Comparison of ENCODE assay signal across 8 mouse cellular contexts in the genomic region with DNA sequence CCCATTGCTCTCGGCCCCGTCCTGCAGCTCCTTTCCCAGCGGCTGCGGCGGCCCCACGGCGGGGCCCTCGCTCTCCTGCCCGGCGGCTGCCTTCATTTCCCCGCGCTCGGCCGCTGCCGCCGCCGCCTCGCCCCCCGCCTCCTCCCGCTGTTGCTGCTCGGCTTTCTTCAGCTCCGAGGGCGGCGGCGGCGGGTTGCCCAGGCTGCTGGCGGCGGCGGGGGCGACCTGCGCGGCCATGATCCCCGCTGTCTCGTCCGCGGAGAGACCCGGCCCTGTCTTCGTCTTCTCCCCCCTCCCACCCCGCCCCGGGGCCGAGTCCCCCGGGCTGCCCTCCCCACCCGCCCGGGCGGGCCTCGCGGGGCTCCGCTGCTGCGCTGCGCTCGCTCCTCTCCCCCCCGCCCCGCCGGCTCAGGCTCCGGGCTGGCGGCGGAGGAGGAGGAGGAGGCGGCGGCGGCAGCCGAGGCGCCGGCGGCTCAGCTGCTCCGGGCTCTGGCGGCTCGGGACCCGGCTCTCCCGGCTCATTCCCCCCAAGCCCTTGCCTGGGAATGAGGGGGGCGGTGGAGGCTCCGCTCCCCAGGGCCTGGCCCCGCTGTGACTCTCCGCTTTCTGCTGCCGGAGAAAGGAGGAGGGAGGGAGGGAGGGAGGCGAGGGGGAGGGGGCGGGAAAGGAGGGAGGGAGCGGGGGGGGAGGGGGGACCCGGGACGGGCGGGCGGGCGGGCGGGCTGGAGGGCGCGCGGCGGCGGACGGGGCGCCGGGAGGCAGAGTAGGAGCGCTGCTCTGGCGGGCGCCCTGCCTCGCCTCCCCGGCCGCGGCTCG. TPM values are rescaled to one million over a fixed set of nuclear protein-coding genes. Genes with fewer than 3 reads are reported as not detected.
DNase-seq lines count a peak whose midpoint lies in the region; ATAC-seq lines count a peak whose summit lies in the region.

No protein-coding gene starts in this region.

- H3K27me3 ChIP-seq in embryonic facial prominence, embryonic 13.5 days: no peaks in the 10 kb centered on the region
- H3K27me3 ChIP-seq in heart, embryonic 13.5 days (replicated peaks): no peaks in the 10 kb centered on the region
- H3K27me3 ChIP-seq in liver, embryonic 16.5 days (ENCODE audit: control insufficient read depth, insufficient read depth, low read depth, low read length): no peaks in the 10 kb centered on the region

- DNase-seq in 416B (ENCODE audit: low read depth): peak; percentile 77
- peak; percentile 83 for DNase-seq in adrenal gland, postnatal 14 days
- DNase-seq in kidney, postnatal 10 days: peak; percentile 85
- DNase-seq in ovary, postnatal 14 days (ENCODE audit: low spot score): peak; percentile 58
- peak; percentile 64 to 65 for DNase-seq in thymus, postnatal 10 days (ENCODE audit: low spot score in 2 of 2)

- H3K9me3 ChIP-seq in embryonic facial prominence, embryonic 13.5 days: no peaks in the 10 kb centered on the region
- H3K9me3 ChIP-seq in heart, embryonic 13.5 days: no peaks in the 10 kb centered on the region
- no peaks in the 10 kb centered on the region for H3K9me3 ChIP-seq in liver, embryonic 16.5 days (replicated peaks; ENCODE audit: control insufficient read depth, low read length)

- H3K36me3 ChIP-seq in embryonic facial prominence, embryonic 13.5 days: peaks cover 6% of the 10 kb centered on the region
- peaks cover 10% of the 10 kb centered on the region for H3K36me3 ChIP-seq in heart, embryonic 13.5 days
- H3K36me3 ChIP-seq in liver, embryonic 16.5 days (ENCODE audit: control insufficient read depth, insufficient read depth): peaks cover 6% of the 10 kb centered on the region; the same call in 1 of the 2 replicates

- peak overlapping the region; percentile 88 for H3K4me2 ChIP-seq in embryonic facial prominence, embryonic 13.5 days
- H3K4me2 ChIP-seq in heart, embryonic 13.5 days: peak overlapping the region; percentile 88
- peak overlapping the region; percentile 100 for H3K4me2 ChIP-seq in liver, embryonic 16.5 days (ENCODE audit: low read depth, low read length)

- peak overlapping the region; percentile 100 for H3K4me3 ChIP-seq in embryonic facial prominence, embryonic 13.5 days
- peak overlapping the region; percentile 100 for H3K4me3 ChIP-seq in heart, embryonic 13.5 days
- H3K4me3 ChIP-seq in liver, embryonic 16.5 days (ENCODE audit: low read depth, low read length): peak overlapping the region; percentile 99

- WGBS in embryonic facial prominence, embryonic 13.5 days: under 1% methylated on average over 54 of the region's 99 CpGs
- under 1% methylated on average over 55 of the region's 99 CpGs for WGBS in heart, embryonic 13.5 days
- 0% methylated on average over 42 of the region's 99 CpGs for WGBS in liver, embryonic 16.5 days (ENCODE audit: insufficient replicate concordance)

- peak; percentile 59 for ATAC-seq in embryonic facial prominence, embryonic 13.5 days (ENCODE audit: insufficient number of reproducible peaks, insufficient read depth, low FRiP score, low TSS enrichment, low read depth)
- peak; percentile 26 for ATAC-seq in heart, embryonic 13.5 days (ENCODE audit: extremely low read depth, insufficient number of reproducible peaks, low FRiP score, low TSS enrichment)
- ATAC-seq in liver, embryonic 16.5 days (ENCODE audit: low read depth): peak; percentile 28

- peaks cover 43% of the 10 kb centered on the region for H3K4me1 ChIP-seq in embryonic facial prominence, embryonic 13.5 days
- H3K4me1 ChIP-seq in heart, embryonic 13.5 days: peaks cover 44% of the 10 kb centered on the region
- peaks cover 45% of the 10 kb centered on the region for H3K4me1 ChIP-seq in liver, embryonic 16.5 days (ENCODE audit: control insufficient read depth, low read depth, low read length)

- peak overlapping the region; percentile 100 for H3K9ac ChIP-seq in embryonic facial prominence, embryonic 13.5 days
- peak overlapping the region; percentile 100 for H3K9ac ChIP-seq in heart, embryonic 13.5 days
- H3K9ac ChIP-seq in liver, embryonic 16.5 days (ENCODE audit: low read depth, low read length): peak overlapping the region; percentile 100

- H3K27ac ChIP-seq in embryonic facial prominence, embryonic 13.5 days: peak overlapping the region; percentile 100
- H3K27ac ChIP-seq in heart, embryonic 13.5 days (replicated peaks): peak overlapping the region; percentile 100
- peak overlapping the region; percentile 100 for H3K27ac ChIP-seq in liver, embryonic 16.5 days (ENCODE audit: low read length)

RNA-seq across cellular contexts. Expression of a gene that starts 3.0 kb away (rescaled TPM):
- 58.6 and 69.0 TPM in 2 replicates for total RNA-seq in adrenal gland, postnatal 14 days (2021)
- 36.0 and 36.4 TPM in 2 replicates for polyA plus RNA-seq in embryonic facial prominence, embryonic 13.5 days (2015; fragmentation: Nextera tagmentation; extraction: Ambion mirVana)
- polyA plus RNA-seq in heart, embryonic 13.5 days (2015; fragmentation: Nextera tagmentation; extraction: Ambion mirVana): 21.1 and 21.2 TPM in 2 replicates
- 7.6 and 7.9 TPM in 2 replicates for polyA plus RNA-seq in liver, embryonic 16.5 days (2015; fragmentation: Nextera tagmentation; extraction: Ambion mirVana)

Comparison
In these comparisons a context has a peak if more than half of its experiments do, and no peak if none do; other contexts are left out.
1. Peak in every context shown above with its lines: DNase-seq, ATAC-seq, H3K4me3 ChIP-seq and H3K27ac ChIP-seq.